Mouse (Mus musculus) midbrain, postnatal 0 days (tissue): Measurements from ENCODE around the gene Lyrm7. TPM values are rescaled to one million over a fixed set of nuclear protein-coding genes. Genes with fewer than 3 reads are reported as not detected.

Experiments
- ATAC-seq: fragments of 200-750 bp; cut with Nextera tagmentation; 2 replicates; pipeline ENCODE4 v1.8.0; 2017; ENCODE audit warnings: moderate number of reproducible peaks, mild to moderate bottlenecking, moderate TSS enrichment, moderate library complexity; ENCODE audit not compliant: low FRiP score
- DNase-seq: peaks from one replicate; pipeline ENCODE4 v3.0.0-alpha.2; 2015; ENCODE audit warnings: low spot score
- H3K27ac ChIP-seq: fragments of 300-500 bp; sonication (generic); 2 replicates; pipeline ENCODE4 v1.5.1; 2014; ENCODE audit warnings: low read depth, mild to moderate bottlenecking, low read length, mixed read lengths
- H3K27me3 ChIP-seq: fragments of 300-500 bp; sonication (generic); 2 replicates; pipeline ENCODE4 v1.6.1; 2014; ENCODE audit warnings: low read length, control low read depth, mixed read lengths; ENCODE audit not compliant: insufficient read depth
- H3K36me3 ChIP-seq: fragments of 300-500 bp; sonication (generic); 2 replicates; pipeline ENCODE4 v1.6.1; 2014; ENCODE audit warnings: low read length, control low read depth, mixed read lengths; ENCODE audit not compliant: insufficient read depth
- H3K4me1 ChIP-seq: fragments of 300-500 bp; sonication (generic); 2 replicates; pipeline ENCODE4 v1.6.1; 2014; ENCODE audit warnings: mild to moderate bottlenecking, control low read depth, antibody characterized with exemption, low read length, mixed read lengths; ENCODE audit not compliant: insufficient read depth
- H3K4me2 ChIP-seq: fragments of 300-500 bp; sonication (generic); 2 replicates; pipeline ENCODE4 v1.6.1; 2014; ENCODE audit warnings: low read depth, mild to moderate bottlenecking, low read length, mixed read lengths; ENCODE audit not compliant: poor library complexity, severe bottlenecking
- H3K4me3 ChIP-seq: fragments of 300-500 bp; sonication (generic); 2 replicates; pipeline ENCODE4 v1.5.1; 2014; ENCODE audit warnings: low read depth, mild to moderate bottlenecking, low read length, moderate library complexity
- H3K9ac ChIP-seq: fragments of 300-500 bp; sonication (generic); replicated peaks from 2 replicates; pipeline ENCODE4 v1.6.1; 2014; ENCODE audit warnings: mild to moderate bottlenecking, low read length, moderate library complexity, mixed read lengths; ENCODE audit not compliant: poor library complexity, severe bottlenecking
- H3K9me3 ChIP-seq: fragments of 300-500 bp; sonication (generic); 2 replicates; pipeline ENCODE4 v1.6.1; 2016; ENCODE audit warnings: low read length, control low read depth
- CTCF ChIP-seq: IDR thresholded peaks from 2 replicates; pipeline ENCODE4 v1.5.1; 2016; ENCODE audit warnings: antibody characterized with exemption, mild to moderate bottlenecking
- WGBS: fragments of 180-500 bp; shearing (Covaris S2); extraction: QIAGEN DNeasy Blood & Tissue Kit; methylation state at CpG from one replicate; pipeline ENCODE4 v1.1.7; 2014; 5-methylcytosine and 5-hydroxymethylcytosine counted together
- polyA plus RNA-seq: library from polyadenylated mRNA; unstranded; fragments of >200 nt; fragmentation: Nextera tagmentation; extraction: Ambion mirVana; gene quantifications from 2 replicates; pipeline ENCODE4 v1.2.1, GENCODE M21; 2015
- total RNA-seq: library from RNA; depleted of rRNA; stranded (reverse); fragments of >200 nt; gene quantifications from 2 replicates; pipeline ENCODE4 v1.2.3, GENCODE M21; 2014

Gene Lyrm7
- total and polyA plus RNA-seq, 2 experiments from 2014 or later: 3.2 to 8.8 TPM

- Histone ChIP-seq H3K27ac (no peak overlapping the region), H3K9me3 (no peaks in the 10 kb centered on the region), H3K4me3 (no peak overlapping the region), H3K4me2 (no peak overlapping the region), H3K4me1 (no peaks in the 10 kb centered on the region), H3K27me3 (no peaks in the 10 kb centered on the region), H3K9ac (no peak overlapping the region), H3K36me3 (no peaks in the 10 kb centered on the region)
- 61% methylated on average over 2 of the region's 2 CpGs for WGBS
- no peak for DNase-seq
- ATAC-seq: no peak
- peak; percentile 32; the same call in 1 of the 2 replicates for TF ChIP-seq CTCF
Observed at GRCm38 (mm10) chr11:54834596-54834995, 26.1 kb downstream of the Lyrm7 start.

DNA sequence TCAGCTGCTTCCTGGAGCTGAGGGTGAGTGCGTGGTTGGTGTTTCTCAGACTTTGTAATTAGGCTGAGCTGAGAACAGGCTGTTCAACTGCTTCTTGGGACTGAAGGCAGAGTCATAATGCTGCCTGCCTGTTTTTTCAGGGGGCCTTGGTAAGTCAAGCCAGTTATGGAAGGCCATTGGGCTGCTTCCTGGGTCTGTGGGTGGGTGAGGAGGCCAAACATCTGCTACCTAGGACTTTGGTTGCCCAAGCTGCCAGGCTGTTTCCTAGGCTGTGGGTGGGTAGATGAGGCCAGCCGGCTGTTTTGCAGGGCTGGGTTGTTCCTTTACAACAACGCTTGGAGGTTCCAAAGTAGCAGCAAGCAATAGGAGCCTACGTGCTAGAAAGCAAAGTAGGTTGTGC lies 26.9 kb downstream of the Lyrm7 start:
- WGBS: 89% methylated on average over 4 of the region's 4 CpGs
- ATAC-seq: no peak
- Histone ChIP-seq H3K27ac (no peak overlapping the region), H3K4me3 (no peak overlapping the region), H3K9ac (no peak overlapping the region), H3K36me3 (no peaks in the 10 kb centered on the region), H3K4me1 (no peaks in the 10 kb centered on the region), H3K9me3 (no peaks in the 10 kb centered on the region), H3K4me2 (no peak overlapping the region), H3K27me3 (no peaks in the 10 kb centered on the region)
- no peak for TF ChIP-seq CTCF
- no peak for DNase-seq

DNA sequence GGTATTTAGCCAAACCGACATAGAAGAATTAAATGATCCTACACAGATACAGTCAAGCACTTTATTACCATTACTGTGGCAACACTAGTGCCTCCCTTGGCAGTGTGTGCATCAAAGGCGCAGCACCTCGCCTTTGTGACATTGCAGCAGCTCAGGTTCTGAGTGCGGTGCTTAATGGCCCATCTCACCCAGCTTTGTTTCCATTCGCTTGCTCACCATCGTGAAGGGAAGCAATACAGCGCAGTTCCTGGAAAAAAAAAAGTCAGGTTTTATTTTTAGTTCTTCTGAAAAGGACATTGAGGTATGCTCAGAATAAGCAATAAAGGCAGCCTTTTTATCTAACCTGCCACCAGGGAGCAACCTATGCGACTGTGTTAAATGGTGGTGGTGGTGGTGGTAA lies 33.9 kb downstream of the Lyrm7 start:
- DNase-seq (no peak), ATAC-seq (no peak)
- H3K9me3 ChIP-seq: no peaks in the 10 kb centered on the region
- WGBS: 84% methylated on average over 8 of the region's 8 CpGs
- no peak overlapping the region for H3K4me3 ChIP-seq
- TF ChIP-seq CTCF: no peak
- H3K4me1 ChIP-seq: no peaks in the 10 kb centered on the region
- H3K36me3 ChIP-seq: no peaks in the 10 kb centered on the region
- H3K4me2 ChIP-seq: no peak overlapping the region
- no peak overlapping the region for H3K27ac ChIP-seq
- H3K27me3 ChIP-seq: no peaks in the 10 kb centered on the region
- H3K9ac ChIP-seq: no peak overlapping the region

DNA sequence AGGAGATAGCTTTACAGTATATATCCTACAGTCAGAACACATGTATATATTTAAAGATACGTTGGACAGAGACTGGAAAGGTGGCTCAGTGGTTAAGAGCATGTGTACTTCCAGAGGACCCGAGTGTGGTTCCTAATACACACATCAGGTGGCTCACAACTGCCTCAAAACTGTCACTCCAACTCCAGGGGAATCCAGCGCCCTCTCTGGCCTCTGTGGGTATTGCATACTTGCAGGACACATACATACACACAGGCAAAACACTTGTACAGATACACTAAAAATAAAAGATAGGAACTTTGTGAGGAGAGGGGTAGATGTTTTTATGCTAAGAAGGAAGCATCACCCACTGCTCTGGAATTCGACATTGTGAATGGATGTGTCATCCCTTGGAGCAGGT lies 34.9 kb downstream of the Lyrm7 start:
- ATAC-seq: no peak
- no peaks in the 10 kb centered on the region for H3K27me3 ChIP-seq
- 84% methylated on average over 4 of the region's 4 CpGs for WGBS
- DNase-seq: no peak
- no peak overlapping the region for H3K4me3 ChIP-seq
- no peaks in the 10 kb centered on the region for H3K9me3 ChIP-seq
- H3K27ac ChIP-seq: no peak overlapping the region
- H3K9ac ChIP-seq: no peak overlapping the region
- no peaks in the 10 kb centered on the region for H3K4me1 ChIP-seq
- no peaks in the 10 kb centered on the region for H3K36me3 ChIP-seq
- TF ChIP-seq CTCF: peak; percentile 28
- H3K4me2 ChIP-seq: no peak overlapping the region

DNA sequence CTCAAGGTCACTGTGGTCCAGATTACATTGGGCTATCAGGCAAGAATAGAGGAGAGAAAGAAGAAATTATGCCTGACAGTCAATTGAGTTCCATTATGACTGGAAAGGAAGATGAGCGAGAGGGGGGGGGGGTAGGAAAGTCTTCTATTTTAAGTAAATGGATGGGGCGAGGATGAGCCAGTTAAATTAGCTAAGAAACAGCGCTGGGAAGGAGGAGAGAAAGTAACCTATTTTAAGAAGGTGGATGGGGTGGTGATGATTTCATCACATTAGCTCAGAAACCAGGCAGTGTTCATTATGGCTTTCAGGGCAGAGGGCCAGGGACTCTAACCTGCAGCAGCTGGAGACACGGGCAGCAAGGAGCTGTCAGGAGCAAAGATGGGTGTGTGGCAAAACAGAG lies 37.2 kb downstream of the Lyrm7 start:
- Histone ChIP-seq H3K4me1 (no peaks in the 10 kb centered on the region), H3K9me3 (no peaks in the 10 kb centered on the region), H3K4me2 (no peak overlapping the region), H3K36me3 (no peaks in the 10 kb centered on the region), H3K27ac (no peak overlapping the region), H3K4me3 (no peak overlapping the region), H3K9ac (0 out of 2 replicates have a peak overlapping the region, but pooled peaks have one; percentile 8), H3K27me3 (no peaks in the 10 kb centered on the region)
- DNase-seq (no peak), ATAC-seq (no peak)
- 90% methylated on average over 4 of the region's 4 CpGs for WGBS
- TF ChIP-seq CTCF: no peak

GRCm38 (mm10) chr11:54819489-54819888 lies 41.2 kb downstream of the Lyrm7 start:
- Histone ChIP-seq H3K4me2 (no peak overlapping the region), H3K9ac (no peak overlapping the region), H3K9me3 (no peaks in the 10 kb centered on the region), H3K27ac (no peak overlapping the region), H3K4me1 (no peaks in the 10 kb centered on the region), H3K36me3 (no peaks in the 10 kb centered on the region), H3K27me3 (no peaks in the 10 kb centered on the region), H3K4me3 (no peak overlapping the region)
- no peak for TF ChIP-seq CTCF
- 72% methylated on average over 7 of the region's 7 CpGs for WGBS
- ATAC-seq (no peak), DNase-seq (no peak)
